Mouse (Mus musculus) frontal cortex, adult (tissue): ENCODE measurements around the gene Hid1.
"Not testable (repeated sequence)": the region's sequence is repeated elsewhere in the genome, so short reads cannot be mapped to it uniquely, and the experiment has no call there.

Experiments
- ATAC-seq: cut with Nextera tagmentation; 2 replicates; pipeline ENCODE4 v1.9.2; 2017; ENCODE audit warnings: mild to moderate bottlenecking, moderate library complexity, mixed read lengths; ENCODE audit not compliant: low TSS enrichment

Hid1 gene

GRCm38 (mm10) chr11:115367395-115367944, at the start of gene Hid1:
TSS of gene Hid1 (minus strand) at chr11:115367756.
- ATAC-seq = peak; percentile 86

GRCm38 (mm10) chr11:115409556-115409955, 42.0 kb upstream of the Hid1 start:
- no peak for ATAC-seq

- no peak for ATAC-seq
Observed at GRCm38 (mm10) chr11:115408266-115408920, 40.8 kb upstream of the Hid1 start.

DNA sequence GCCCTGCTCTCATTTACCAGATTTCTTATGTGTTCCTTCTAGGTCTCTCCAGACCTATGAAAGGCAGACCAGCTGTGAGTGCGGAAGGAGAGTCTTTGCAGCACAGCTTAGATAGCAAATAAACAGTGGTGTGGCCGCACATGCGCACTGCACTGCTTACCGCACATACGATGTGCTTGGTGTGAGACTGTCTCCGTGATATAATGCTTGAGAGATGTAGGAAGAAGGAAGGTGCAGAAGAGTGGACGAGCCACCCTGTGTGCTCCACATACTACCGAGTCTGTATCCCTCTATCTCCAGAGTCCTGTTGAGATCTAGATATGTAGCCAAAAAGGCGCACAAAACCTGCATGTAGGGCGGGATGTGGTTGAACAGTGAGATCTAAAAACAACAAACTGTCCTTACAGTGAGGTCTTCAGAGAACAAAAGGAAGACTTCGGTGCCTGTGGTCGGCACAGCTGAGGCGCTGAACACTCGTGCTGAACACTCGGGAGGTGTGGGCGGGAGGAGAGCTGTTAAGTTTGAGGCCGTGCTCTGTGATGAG, 39.4 kb upstream of the Hid1 start:
- ATAC-seq = no peak

- no peak for ATAC-seq
Observed at GRCm38 (mm10) chr11:115405723-115406122, 38.2 kb upstream of the Hid1 start.

- ATAC-seq = peak; percentile 55
Observed at GRCm38 (mm10) chr11:115403338-115404124, 36.0 kb upstream of the Hid1 start, which contains the start of gene Mrpl58. TSS of gene Mrpl58 (plus strand) at chr11:115403752.

DNA sequence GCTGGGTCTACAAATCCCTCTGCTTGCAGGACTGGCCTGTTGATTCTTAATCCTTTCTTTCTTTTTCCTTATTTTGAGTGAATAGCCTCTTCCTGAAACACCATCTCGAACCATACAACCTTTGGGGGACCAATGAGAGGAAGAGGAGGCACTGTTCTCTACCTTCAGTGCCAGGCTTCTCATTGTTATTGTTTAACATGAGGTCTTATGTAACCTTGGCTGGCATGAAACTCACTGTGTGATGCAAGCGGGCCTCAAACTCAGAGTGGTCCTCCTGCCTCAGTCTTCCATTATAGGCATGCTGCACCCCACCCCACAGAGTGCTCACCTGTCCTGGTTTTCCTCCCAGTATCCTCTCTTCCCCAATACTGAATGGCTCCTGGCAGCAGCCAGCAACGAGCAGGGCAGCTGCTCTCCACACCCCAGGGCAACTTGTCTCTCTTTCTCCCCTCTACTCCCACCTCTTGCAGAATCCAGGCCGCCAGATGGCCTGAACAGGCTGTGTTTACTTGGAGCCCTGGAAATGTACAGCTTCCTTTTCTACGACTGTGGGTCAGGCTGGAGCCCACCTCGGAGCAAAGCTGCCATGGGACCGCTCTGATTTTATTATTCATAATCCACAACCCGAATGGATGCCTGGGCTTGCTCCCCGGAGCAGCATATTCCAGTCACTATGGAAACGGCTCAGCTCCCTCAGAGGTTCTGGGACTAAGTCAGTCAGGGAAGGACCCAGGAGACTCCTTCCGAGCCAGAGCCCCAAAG, 33.3 kb upstream of the Hid1 start:
- ATAC-seq = peak; percentile 52

DNA sequence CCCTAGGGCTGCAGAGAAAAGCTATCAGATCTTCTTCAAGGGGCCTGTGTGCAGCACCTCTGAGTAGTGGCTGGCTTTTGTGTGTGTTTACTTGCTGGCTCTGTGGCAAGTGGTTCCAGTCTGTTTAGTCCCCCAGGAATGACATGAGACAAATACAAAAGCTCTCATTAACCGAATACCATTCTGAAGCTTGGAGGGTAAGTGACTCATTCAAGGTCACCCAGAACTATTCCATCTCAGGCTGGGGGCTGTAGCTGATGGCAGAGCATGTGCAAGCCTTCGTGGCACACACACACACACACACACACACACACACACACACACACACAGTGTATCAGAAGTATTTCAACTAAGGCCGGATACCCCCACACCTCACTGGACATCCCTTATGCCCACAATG, 32.6 kb upstream of the Hid1 start:
- no peak for ATAC-seq

- no peak for ATAC-seq
Observed at GRCm38 (mm10) chr11:115398085-115398484, 30.5 kb upstream of the Hid1 start.

DNA sequence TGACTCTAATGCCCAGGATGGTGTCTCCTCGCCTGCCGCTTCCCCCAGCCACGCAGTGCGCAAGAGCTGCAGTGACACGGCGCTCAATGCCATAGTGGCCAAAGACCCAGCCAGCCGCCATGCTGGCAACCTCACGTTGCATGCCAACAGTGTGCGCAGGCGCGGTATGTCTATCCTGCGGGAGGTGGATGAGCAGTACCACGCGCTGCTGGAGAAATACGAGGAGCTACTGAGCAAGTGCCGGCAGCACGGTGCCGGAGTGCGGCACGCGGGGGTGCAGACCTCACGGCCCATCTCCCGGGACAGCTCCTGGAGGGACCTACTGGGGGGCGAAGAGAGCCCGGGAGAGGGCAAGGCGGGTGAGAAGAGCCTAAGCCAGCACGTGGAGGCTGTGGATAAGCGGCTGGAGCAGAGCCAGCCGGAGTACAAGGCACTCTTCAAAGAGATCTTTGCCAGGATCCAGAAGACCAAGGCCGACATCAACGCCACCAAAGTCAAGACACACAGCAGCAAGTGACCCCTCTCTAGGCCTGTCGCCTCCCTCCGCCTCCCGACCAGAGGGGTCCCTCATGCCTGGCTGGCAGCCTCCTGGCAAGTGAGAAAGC, 26.3 kb upstream of the Hid1 start:
- no peak for ATAC-seq

DNA sequence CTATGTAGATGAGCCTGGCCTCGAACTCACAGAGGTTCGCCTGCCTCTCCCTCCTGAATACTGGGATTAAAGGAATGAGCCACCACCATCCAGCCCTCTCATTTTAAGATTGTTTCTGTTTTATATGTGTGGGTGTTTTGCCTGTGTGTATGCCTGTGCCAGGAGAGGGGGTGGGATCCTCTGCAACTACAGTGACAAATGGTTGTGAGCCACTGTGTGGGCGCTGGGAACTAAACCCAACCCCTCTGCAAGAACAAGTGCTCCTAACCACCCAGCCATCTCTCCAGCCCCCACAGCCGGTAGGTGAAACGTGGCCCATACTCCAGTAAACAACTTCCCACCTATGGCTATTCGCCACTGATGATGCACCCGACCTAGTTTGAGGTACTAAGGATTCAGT, 23.8 kb upstream of the Hid1 start:
- no peak for ATAC-seq

DNA sequence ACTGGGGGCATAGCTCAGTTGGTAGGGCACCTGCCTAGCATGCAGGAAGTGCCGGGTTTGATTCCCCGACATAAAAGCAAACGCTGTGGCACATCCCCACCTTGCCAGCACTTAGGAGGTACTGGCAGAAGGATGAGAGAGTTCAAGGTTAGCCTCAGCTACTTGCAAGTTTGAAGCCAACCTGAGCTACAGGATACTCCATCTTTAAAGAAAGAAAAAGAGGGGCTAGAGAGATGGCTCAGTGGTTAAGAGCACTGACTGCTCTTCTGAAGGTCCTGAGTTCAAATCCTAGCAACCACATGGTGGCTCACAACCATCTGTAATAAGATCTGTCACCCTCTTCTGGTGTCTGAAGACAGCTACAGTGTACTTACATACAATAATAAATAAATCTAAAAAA, 19.3 kb upstream of the Hid1 start:
- ATAC-seq = not testable (repeated sequence)

DNA sequence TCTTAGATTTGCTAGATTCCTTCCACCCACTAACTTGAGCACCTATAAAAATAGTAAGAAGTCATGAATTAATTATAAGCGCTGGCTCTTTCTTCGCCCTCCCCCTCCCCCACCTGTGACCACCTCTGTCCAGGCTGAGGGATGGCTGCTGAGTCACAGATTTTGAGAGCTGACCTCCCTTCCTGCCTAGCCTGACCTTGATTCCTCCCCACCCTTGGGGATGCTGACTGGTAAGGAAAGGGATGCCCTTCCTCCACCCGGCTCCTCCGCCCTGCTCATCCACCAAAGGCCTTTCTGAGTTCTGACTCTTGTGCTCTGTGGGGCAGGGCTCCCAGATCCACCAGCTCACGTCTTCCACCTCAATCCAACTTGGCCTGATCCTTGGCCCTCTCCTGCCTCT, 17.0 kb upstream of the Hid1 start:
- ATAC-seq = no peak

DNA sequence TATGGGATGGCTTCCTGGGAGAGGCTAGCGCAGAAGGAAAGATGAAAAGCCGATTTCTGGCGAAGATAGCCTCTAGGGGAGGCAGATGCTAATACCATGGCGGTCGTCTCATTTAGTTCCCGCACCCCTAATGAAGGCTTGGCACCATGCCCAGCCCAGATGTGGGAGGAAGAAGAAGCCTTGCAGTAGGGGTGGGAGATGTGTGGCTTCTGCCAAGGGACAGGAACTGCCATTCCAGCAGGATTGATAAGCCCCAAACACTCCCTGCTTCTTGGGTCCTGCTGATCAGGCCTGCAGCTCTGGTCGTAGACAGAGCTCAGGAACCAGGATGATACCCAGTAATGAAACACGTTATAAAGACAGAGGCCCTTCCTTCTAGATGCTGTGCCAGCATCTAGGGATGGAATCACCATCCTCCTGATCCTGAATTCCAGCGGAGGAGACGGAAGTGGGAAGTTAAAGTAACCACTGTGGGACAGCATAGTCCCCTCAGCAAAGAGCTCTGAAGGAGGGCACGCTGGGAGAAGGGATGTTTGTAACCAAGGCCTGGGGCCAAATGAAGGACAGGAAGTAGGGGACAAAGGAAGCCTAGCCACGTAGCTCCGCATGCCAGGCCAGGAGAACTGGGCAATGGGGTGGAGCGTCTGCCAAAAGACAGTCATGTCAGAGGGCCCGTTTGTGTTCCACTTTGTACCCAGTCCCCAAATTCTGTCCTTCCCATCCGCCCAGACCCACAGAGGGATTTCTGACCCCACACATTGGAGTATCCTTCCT, 16.3 kb upstream of the Hid1 start:
- no peak for ATAC-seq

GRCm38 (mm10) chr11:115382891-115383290, 15.3 kb upstream of the Hid1 start:
- ATAC-seq = no peak

DNA sequence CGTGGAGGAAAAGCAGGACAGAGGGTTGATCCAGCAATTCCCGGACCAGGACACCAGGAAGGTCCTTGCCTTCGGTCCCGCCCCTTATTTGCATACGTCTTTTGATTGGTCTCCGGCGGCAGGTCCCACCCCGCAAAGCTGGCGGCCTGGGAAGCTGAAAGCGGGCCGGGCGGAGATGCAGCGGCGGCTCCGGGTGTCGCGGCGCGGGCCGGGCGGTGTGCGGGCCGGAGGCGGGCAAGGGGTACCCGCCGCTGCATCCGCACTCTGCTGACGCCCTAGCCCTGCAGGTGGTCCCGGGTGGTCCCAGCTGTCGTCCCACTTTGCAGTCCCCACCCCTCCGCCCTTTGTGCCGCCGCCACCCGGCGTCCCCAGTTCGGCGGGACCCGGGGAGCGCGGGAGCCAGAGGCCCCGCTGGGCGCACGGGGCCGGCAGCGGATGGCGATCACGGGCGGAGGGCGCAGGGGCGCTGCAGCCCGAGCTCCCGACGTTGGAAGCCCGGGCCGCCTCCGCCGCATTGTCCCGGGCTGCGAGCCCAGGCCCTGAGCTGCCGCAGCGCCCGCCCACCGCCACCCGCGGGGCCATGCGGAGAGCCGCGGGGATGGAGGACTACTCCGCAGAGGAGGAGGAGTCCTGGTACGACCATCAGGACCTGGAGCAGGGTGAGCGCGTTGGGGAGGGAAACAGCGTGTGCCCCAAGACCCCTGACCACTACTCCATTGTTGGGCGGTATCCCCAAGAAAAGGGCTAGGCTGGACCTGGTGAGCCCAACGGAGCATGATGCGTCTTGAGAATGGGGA, 14.4 kb upstream of the Hid1 start, which contains the start of gene Cdr2l:
Cdr2l (plus strand) TSS at position 174 of the 797 bp plus-strand sequence.
- peak; percentile 86 for ATAC-seq

GRCm38 (mm10) chr11:115381276-115381675, 13.7 kb upstream of the Hid1 start:
- no peak for ATAC-seq

GRCm38 (mm10) chr11:115377854-115378253, 10.3 kb upstream of the Hid1 start:
- no peak for ATAC-seq

DNA sequence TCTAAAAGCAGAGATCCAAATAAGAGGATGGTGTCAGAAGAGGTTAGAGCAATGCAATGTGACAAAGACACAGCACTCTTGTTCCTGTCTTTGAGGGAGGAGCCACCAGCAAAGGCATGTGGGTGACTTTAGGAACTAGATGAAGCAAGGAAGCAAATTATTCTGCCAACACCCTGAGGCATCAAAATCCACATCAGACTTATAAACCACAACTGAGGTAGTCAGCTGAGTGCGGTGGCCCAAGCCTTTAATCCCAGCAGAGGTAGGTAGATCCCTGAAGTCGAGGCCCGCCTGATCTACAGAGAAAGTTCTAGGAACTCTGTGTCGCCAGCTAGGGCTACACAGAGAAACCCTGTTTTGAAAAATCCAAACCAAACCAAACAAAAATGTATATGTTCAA, 9.7 kb upstream of the Hid1 start:
- no peak for ATAC-seq

- no peak for ATAC-seq
Observed at GRCm38 (mm10) chr11:115376722-115377121, 9.2 kb upstream of the Hid1 start.
